Mouse (Mus musculus): ENCODE data around the gene Fam240a.
A peak's percentile ranks its signal among the peaks of the same experiment; 100 is the strongest.

Gene Fam240a

DNA sequence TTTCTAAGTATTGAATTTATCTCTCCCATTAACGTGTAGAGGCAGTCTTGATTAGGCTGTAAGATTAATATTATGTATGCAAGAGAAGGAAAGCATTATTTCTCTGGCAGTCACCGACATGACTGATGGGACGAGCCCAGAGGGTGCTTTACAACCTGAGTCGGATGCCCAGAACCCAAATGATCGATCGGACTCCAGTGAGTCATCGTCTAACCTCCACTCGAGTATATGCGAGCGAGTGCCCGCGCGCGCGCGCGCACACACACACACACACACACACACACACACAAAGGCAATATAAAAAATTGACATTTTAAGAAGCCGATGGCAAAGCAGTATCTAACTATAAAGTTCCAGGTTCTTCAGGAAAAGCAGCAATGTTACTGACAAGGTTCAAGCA is 28.7 kb upstream of the Fam240a start:
- no peak for DNase-seq

DNA sequence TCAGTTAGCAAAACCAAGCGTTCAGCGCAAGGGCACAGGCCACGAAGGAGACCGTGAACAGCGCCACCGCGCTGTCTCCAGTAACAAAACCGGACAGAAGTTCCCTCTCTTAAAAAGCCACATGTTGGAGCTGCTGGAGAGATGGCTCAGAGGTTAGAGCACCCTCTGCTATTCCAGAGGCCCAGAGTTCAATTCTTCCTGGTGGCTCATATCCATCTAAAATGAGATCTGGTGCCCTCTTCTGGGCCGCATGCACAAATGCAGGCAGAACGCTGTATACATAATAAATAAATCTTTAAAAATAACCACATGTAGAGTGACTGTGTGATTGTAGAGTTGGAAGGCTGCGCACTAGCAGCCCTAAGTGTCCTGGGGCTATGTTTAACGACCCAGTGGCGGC is 27.6 kb upstream of the Fam240a start:
- no peak for DNase-seq

DNA sequence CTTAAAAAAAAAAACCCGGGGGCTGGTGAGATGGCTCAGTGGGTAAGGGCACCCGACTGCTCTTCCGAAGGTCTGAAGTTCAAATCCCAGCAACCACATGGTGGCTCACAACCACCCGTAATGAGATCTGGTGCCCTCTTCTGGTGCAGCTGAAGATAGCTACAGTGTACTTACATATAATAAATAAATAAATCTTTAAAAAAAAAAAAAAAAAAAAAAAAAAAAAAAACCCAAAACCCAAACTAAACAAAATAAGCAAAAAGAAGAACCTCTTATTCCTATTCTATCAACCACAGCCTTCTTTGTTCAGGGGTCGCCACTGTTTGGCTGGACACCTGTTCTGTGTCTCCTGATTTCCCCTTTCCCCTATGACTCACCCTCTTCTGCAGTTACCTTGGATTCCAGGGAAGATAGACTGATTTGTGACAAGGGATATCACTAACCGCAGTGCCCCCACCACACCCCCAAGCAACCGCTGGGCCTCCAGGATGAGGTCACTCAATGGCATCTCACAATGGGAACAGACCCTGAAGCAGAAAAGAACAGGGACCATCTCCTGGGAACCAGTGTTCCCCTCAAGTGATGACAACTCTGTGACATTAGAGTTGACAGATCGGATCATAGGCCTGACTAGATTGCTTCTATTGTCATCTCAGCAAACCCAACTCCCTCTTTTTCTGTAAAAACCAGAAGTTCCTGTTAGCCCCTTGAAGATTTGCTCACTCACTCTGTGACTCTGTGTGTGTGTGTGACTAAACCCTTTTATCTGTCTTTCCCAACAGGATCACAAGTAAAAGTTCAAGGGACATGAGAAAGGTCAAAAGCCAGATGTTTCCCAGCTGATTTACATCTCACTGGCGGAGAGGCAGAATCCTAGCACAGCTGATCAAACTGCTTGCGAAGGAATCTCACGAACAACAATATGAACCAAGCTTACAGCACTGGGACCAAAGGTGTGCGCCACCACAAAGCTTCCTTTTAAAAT is 21.1 kb upstream of the Fam240a start:
- no peak for DNase-seq

GRCm38 (mm10) chr9:110935941-110936340 is 19.3 kb upstream of the Fam240a start:
- DNase-seq, result no peak

GRCm38 (mm10) chr9:110933850-110934437 is 17.3 kb upstream of the Fam240a start:
- peak; percentile 15 for DNase-seq

GRCm38 (mm10) chr9:110931573-110931972 is 14.9 kb upstream of the Fam240a start:
- DNase-seq, result no peak

DNA sequence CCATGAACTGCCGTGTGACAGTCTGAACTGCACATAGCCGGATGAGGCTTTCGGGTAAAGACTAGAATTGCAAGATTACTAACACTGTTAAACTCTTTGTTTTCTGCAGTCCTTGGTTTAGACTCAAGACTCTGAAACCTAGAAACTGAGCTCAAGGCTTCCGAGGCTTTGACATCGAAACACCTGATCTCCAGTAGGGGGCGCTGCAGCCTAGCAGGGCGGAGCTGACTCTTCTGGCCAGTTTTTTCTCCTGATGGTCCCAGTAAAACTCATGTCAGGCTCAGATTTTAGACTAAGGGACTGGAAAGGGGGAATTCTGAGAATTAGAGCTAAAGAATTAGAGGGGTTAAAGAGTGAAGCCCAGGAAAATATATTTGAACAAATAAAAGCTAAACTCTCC is 6.1 kb upstream of the Fam240a start:
- DNase-seq, result peak; percentile 30

GRCm38 (mm10) chr9:110920665-110921419 is 4.2 kb upstream of the Fam240a start:
- DNase-seq, result no peak

DNA sequence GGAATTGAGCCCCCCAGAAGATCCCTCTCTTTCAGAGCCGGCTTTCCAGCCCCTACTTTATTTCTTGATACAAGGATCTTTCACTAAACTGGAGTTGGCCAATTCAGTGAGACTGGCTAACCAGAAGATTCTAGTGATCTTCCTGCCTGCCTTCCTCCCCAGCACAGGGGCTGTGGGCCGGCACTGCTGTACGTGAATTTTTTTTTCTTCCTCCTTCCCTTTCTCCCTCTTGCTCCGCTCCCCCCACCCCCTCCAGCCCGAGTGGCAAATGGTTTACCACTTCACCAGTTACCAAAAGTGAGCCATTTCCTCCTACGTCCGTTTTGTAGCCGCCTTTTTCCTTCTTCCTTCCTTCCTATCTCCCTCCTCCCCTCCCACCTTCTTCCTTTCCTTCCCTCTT is 1.2 kb downstream of the Fam240a start:
- DNase-seq, result no peak

- no peak for DNase-seq
Measured at GRCm38 (mm10) chr9:110914631-110915236, 1.9 kb downstream of the Fam240a start.

DNA sequence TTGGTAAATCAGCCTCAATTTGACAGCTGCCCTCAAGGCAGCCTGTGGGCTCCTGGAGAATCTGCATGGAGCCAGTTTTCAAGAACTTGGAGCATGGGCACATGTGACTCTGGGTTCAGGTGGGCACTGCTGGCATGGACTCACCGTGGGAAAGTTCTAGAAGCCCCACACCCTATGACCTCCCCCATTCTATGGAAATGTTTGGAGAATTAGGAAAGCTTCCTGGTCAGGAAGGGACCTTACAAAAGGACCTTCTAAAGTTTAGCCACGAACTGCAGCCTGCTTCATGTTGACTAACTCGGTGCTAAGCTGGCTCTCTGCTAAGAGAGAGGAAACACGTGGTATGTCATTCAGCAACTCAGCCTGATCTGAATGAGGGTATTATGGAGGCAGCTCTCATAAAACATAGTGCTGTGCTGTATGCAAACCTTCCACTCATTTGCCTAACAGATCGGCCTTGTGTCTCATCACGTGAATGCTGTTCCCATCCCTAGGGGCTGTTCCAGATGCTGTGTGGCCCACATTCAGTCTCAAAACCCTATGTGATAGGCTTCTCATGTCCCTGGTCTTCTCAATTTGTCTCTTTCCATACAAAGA is 7.2 kb downstream of the Fam240a start:
- DNase-seq, result no peak

DNA sequence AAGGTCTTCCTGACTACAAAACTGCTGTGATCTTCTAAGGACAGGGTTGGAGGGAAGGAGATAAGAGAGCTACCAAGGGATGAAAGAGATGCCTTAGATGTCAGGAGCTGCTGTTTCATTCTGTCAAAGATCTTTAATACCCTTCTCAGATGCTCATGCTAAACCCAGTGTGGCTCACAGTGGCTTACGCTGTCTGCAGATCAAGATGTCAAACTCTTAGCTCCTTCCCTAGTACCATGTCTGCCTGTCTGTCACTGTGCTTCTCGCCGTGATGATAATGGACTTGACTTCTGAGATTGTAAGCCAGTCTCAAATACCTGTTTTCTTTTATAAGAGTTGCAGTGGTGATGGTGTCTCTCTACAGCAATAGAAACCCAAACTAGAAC is 8.0 kb downstream of the Fam240a start:
- DNase-seq, result no peak

DNA sequence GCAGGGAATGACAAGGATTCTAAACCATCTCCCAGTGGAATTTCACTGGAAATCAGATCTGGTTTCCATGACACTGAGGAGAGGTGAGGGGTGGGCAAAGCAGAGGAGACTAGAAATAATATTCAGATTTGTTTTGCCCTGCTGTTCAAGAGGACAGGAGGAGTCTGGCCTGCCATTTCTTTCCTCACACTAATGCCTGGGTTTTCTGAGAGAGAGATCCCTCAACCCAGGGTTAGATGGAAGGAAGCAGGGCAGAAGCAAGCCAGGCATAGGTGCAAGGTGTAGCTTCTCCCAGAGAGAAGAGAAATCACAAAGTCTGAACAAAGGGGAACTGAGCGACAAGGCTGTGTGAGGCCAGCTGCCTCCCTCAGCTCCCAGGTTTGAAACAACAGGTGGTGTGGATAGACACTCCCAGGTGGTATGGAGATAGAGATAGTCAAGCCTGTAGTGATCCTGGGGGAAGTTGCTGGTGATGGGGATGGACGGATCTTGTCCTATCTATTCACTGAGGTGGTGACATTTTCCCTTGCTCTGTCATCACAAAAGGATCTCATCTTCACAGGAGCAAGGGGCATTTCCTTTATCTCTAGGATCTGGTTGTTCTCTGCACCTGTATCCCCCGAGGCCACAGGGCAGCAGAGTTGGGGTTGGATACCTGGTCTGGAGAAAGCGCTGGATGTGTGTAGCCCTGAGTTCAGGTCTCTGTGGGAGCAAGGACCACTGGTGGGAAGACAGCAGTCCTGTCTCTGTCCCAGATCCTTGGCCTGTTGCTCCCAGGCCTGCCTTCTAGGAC is 8.6 kb downstream of the Fam240a start:
- DNase-seq, result no peak

GRCm38 (mm10) chr9:110907201-110907837 is 9.3 kb downstream of the Fam240a start:
- DNase-seq, result no peak

DNA sequence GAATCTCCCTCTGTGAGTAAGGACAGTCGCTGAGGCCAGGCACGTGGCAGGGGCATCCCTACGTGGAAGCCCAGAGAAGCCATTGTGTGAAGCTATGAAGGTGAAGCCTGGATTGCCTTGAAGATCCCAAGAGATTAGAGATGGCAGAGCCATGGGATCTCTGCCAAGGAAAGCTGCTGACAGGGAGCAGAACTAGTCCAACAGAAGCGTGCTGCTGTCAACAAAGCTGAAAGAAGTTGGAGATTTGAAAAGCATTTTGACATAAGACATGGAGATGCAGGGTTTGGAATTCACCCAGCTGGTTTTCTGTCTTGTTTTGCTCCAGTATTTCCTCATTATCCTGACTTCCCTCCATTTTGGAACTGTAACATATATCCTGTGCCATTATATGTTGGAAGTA is 14.4 kb downstream of the Fam240a start:
- no peak for DNase-seq

- DNase-seq, result no peak
Measured at GRCm38 (mm10) chr9:110901204-110901603, 15.5 kb downstream of the Fam240a start.

DNA sequence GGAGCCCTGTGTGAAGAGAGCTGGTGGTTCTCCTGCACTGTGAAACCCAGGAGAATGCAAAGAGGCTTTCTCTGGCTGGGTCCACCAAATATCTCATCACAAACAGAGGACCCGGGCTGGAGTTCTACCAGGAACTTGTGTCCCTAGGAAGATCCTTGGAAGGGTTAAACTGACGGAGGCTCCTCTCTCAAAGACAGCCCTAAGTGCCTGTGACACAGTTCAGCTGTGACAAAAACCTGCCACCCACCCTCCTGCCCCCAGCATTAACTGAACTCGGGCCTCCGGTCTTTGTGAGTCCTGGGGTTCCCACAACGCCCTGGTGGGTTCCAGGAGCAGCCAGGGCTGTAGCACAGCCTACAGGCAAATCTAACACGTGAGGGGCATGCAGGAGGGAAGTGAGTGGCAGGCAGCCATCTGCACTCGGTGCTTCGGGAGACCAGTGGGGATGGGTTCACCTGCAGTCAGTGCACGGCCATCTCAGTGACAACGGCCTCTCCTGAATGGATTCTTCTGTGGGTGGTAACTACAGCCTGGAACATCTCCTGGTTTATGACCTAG is 17.1 kb downstream of the Fam240a start:
- no peak for DNase-seq

GRCm38 (mm10) chr9:110896595-110896994 is 20.1 kb downstream of the Fam240a start:
- DNase-seq, result no peak

GRCm38 (mm10) chr9:110895994-110896393 is 20.7 kb downstream of the Fam240a start:
- no peak for DNase-seq

DNA sequence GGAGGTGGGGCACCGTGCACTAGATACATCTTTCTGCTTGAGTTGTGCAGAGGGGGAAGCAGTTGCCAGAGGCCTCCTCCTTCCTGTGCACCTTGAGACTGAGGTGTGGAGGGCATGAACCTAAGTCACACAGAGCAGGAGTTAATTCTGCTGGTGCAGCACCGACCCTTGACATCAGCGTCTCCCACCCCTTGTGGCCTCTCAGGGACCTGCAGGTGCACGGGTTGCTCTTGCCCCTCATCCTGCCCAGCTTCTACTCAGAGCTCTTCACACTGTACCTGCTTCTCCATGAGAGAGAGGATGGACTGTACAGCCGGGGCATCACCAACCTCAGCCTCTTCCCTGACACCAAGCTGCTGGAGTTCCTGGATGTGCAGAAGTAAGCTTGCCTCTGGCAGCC is 21.2 kb downstream of the Fam240a start:
- DNase-seq, result no peak

DNA sequence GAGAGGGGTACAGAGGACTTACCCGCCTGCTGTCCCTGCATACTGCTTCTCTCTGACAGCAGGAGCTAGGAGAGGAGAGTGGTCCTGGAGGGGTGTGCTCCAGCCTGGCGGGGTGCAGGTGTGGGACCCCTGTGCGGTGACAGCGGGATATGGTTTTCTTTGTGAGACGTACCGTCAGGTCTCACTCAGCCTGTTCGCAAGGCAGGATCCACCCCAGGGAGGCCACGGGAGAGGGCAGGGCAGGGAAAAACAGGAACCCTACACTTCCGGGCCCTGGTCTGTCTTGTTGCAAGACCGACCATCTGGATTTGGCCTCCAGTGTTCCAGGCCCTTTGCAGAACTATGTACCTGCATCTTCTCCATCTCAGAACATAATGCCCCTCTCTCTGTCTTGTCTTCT is 23.2 kb downstream of the Fam240a start:
- DNase-seq, result no peak
